Mouse (Mus musculus) liver, embryonic 14.5 days (tissue): ENCODE measurements at regions not wholly inside any gene's neighbourhood (a gene's known extent, or its start where the extent isn't known, plus 50 kb on each side); places are given as distances from the start of the nearest gene placed in this dataset.

Experiments used
- CTCF ChIP-seq: IDR thresholded peaks from 2 replicates; pipeline ENCODE4 v1.5.1; 2016; ENCODE audit warnings: antibody characterized with exemption, low read depth, control low read depth
- EP300 ChIP-seq: IDR thresholded peaks from 2 replicates; pipeline ENCODE4 v1.6.1; 2016; ENCODE audit warnings: antibody characterized with exemption, low read depth

- TF ChIP-seq CTCF (no peak), EP300 (no peak)
Measured at GRCm38 (mm10) chr14:115041336-115042054, 50.5 kb upstream of the Gpc5 start.
